Mouse (Mus musculus) MEL (cell line): Measurements from ENCODE around the gene Lonp2.

Experiments used
- CTCF ChIP-seq, 3 experiments: IDR thresholded peaks in 2 of 3; conservative IDR thresholded peaks in 1 of 3; 2 replicates each; pipeline ENCODE4 v1.5.1; 2011 to 2012; ENCODE audit warnings: low read length in 3 of 3, low read depth in 2 of 3, mild to moderate bottlenecking in 2 of 3, improper control_type of control experiment in 1 of 3, inconsistent platforms in 1 of 3, mixed read lengths in 1 of 3, moderate library complexity in 1 of 3; ENCODE audit not compliant: control insufficient read depth in 1 of 3, insufficient read depth in 1 of 3, poor library complexity in 1 of 3, severe bottlenecking in 1 of 3
- E2F4 ChIP-seq: IDR thresholded peaks from 2 replicates; pipeline ENCODE4 v1.6.1; 2011; ENCODE audit warnings: low read depth, low read length, improper control_type of control experiment, borderline replicate concordance
- GABPA ChIP-seq: IDR thresholded peaks from 2 replicates; pipeline ENCODE4 v1.6.1; 2012; ENCODE audit warnings: low read depth, mild to moderate bottlenecking, inconsistent platforms, low read length, improper control_type of control experiment, moderate library complexity
- GATA1 ChIP-seq: IDR thresholded peaks from 2 replicates; pipeline ENCODE4 v1.6.1; 2011; ENCODE audit warnings: low read depth, low read length, improper control_type of control experiment
- KAT2A ChIP-seq: conservative IDR thresholded peaks from 2 replicates; pipeline ENCODE4 v1.6.1; 2012; ENCODE audit warnings: low read depth, low read length, improper control_type of control experiment, inconsistent platforms
- MAFK ChIP-seq: IDR thresholded peaks from 2 replicates; pipeline ENCODE4 v1.6.1; 2011; ENCODE audit warnings: low read depth, mild to moderate bottlenecking, low read length, improper control_type of control experiment, borderline replicate concordance
- MAX ChIP-seq: IDR thresholded peaks from 2 replicates; pipeline ENCODE4 v1.6.1; 2011; ENCODE audit warnings: low read length, improper control_type of control experiment
- MXI1 ChIP-seq: IDR thresholded peaks from 2 replicates; pipeline ENCODE4 v1.6.1; 2011; ENCODE audit warnings: mild to moderate bottlenecking, low read depth, low read length, improper control_type of control experiment
- POLR2A ChIP-seq, 2 experiments: IDR thresholded peaks; 2 replicates each; pipeline ENCODE4 v1.6.1; 2011 to 2012; ENCODE audit warnings: low read length in 2 of 2, mild to moderate bottlenecking in 2 of 2, control low read depth in 1 of 2, improper control_type of control experiment in 1 of 2, low read depth in 1 of 2, moderate library complexity in 1 of 2; ENCODE audit not compliant: control insufficient read depth in 1 of 2, insufficient read depth in 1 of 2, poor library complexity in 1 of 2
- POLR2AphosphoS2 ChIP-seq: IDR thresholded peaks from 2 replicates; pipeline ENCODE4 v1.6.1; 2011; ENCODE audit warnings: low read length, improper control_type of control experiment
- TAL1 ChIP-seq: IDR thresholded peaks from 2 replicates; pipeline ENCODE4 v1.6.1; 2012; ENCODE audit warnings: mild to moderate bottlenecking, inconsistent platforms, low read length, moderate library complexity, mixed read lengths
- USF1 ChIP-seq: IDR thresholded peaks from 2 replicates; pipeline ENCODE4 v1.6.1; 2014; ENCODE audit warnings: low read depth, mild to moderate bottlenecking, inconsistent platforms, low read length, improper control_type of control experiment, moderate library complexity
- ZKSCAN1 ChIP-seq: IDR thresholded peaks from 2 replicates; pipeline ENCODE4 v1.6.1; 2012; ENCODE audit warnings: low read depth, mild to moderate bottlenecking, inconsistent platforms, low read length, improper control_type of control experiment, moderate library complexity
- ZMIZ1 ChIP-seq: IDR thresholded peaks from 2 replicates; pipeline ENCODE4 v1.6.1; 2012; ENCODE audit warnings: low read depth, mild to moderate bottlenecking, inconsistent platforms, low read length, improper control_type of control experiment, moderate library complexity

- TF ChIP-seq MXI1 (no peak), GABPA (no peak), GATA1 (no peak), CTCF (IDR thresholded peaks at IDR 0.05 in 2 of 3, conservative IDR thresholded peaks at IDR 0.05 in 1 of 3; ENCODE audit: control insufficient read depth in 1 of 3, insufficient read depth in 1 of 3, low read depth in 2 of 3, low read length in 3 of 3, poor library complexity in 1 of 3, severe bottlenecking in 1 of 3) (peak; percentile 27 to 70 (median 63); a peak in 5 of 6 replicates), ZMIZ1 (no peak), ZKSCAN1 (no peak), POLR2A (IDR thresholded peaks at IDR 0.05; ENCODE audit: control insufficient read depth in 1 of 2, insufficient read depth in 1 of 2, low read depth in 1 of 2, low read length in 2 of 2, poor library complexity in 1 of 2) (no peak), USF1 (no peak), MAFK (no peak), MAX (no peak), KAT2A (no peak), POLR2AphosphoS2 (no peak), E2F4 (no peak), TAL1 (no peak)
Measured at GRCm38 (mm10) chr8:86586642-86587041, 37.2 kb upstream of the Lonp2 start.
